Mouse (Mus musculus): Measurements from ENCODE around the gene Mrvi1. TPM values are rescaled to one million over a fixed set of nuclear protein-coding genes. Genes with fewer than 3 reads are reported as not detected.

The Mrvi1 gene
- total RNA-seq, 2 experiments from 2014 or later = 1.4 to 2.7 TPM

DNA sequence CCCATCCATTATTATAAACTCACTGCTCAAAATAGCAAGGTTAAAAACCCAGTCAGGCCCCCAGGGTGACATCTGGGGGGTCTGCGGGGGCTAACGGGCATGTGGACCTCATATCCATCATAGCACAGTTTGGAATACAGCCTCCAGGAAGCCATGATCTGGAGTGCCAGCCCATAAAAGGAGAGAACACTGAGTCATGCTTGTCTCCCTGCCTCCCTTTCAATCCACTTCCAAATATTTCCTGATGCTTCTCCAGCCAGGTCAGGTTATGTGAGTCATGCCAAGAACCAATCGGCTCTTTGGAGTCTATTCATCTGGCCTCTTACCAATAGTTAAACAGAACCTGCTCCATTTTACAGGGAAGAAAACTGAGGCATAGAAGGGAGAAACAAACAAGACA lies 33.7 kb downstream of the Mrvi1 start:
- Histone ChIP-seq H3K27ac (no peak overlapping the region), H3K4me3 (no peak overlapping the region)
- DNase-seq (ENCODE audit: low spot score in 2 of 2) = no peak
- TF ChIP-seq CTCF (conservative IDR thresholded peaks at IDR 0.05) = no peak

DNA sequence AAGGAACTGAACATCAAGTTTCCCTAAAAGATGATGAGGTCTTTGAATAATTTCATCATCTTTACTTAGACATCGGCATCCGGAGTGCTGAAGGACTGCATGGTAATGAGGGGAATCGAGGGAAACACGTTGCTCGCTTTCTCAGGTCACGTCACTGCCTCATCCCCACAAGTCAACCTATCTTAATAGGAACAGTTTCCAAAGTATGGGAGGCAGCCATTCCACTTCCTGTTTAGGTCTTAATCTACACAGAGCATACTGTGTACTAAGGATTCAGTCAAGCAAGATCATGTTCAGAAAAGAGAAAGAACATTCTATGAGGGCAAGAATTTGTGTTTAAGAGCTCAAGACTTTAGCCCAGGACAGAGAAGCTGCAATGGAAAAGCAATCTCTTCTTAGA lies 34.6 kb downstream of the Mrvi1 start:
- no peak for TF ChIP-seq CTCF (conservative IDR thresholded peaks at IDR 0.05)
- no peak overlapping the region for H3K4me3 ChIP-seq
- no peak for DNase-seq (ENCODE audit: low spot score in 2 of 2)
- H3K27ac ChIP-seq = no peak overlapping the region

DNA sequence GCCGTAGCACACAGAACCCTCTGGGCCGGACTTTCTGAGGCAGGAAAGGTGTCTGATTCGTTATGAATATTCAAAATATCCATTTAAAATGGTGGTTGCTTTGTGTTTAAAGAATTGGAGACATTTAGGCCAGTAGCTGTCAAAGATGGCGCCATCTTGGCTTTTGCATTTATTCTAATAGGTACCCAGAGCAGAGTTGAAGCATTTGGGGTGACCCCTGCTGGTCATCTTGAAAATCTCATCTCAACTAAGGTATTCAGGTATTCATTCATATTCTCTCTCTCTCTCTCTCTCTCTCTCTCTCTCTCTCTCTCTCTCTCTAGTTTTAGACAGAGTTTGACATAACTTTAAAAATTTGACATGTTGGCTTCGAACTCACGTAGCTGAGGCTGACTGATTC lies 35.5 kb downstream of the Mrvi1 start:
- peak; percentile 71 for TF ChIP-seq CTCF (conservative IDR thresholded peaks at IDR 0.05)
- no peak overlapping the region for H3K4me3 ChIP-seq
- peak in 1 of 2 experiments; percentile 20 for DNase-seq (ENCODE audit: low spot score in 2 of 2)
- no peak overlapping the region for H3K27ac ChIP-seq

DNA sequence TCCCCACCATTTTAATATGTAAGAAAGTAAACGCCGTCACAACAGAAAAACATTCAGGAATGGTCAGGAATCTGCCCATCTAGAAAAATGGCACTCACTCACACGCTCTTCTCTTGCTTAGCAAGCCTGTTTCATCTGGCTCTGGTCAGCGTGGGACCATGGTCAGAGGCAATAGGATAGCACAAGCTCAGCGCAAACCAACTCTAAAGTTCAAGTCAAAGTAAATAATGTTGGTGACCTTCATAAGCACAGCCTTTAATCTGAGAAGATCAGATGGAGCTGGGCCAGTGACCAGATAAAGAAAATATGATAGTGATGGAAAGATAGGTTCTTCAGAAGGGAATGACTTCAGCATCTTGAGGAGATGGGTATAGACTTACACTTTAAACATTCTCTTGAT lies 37.9 kb downstream of the Mrvi1 start:
- Histone ChIP-seq H3K4me3 (no peak overlapping the region), H3K27ac (no peak overlapping the region)
- no peak for TF ChIP-seq CTCF (conservative IDR thresholded peaks at IDR 0.05)
- no peak for DNase-seq (ENCODE audit: low spot score in 2 of 2)

DNA sequence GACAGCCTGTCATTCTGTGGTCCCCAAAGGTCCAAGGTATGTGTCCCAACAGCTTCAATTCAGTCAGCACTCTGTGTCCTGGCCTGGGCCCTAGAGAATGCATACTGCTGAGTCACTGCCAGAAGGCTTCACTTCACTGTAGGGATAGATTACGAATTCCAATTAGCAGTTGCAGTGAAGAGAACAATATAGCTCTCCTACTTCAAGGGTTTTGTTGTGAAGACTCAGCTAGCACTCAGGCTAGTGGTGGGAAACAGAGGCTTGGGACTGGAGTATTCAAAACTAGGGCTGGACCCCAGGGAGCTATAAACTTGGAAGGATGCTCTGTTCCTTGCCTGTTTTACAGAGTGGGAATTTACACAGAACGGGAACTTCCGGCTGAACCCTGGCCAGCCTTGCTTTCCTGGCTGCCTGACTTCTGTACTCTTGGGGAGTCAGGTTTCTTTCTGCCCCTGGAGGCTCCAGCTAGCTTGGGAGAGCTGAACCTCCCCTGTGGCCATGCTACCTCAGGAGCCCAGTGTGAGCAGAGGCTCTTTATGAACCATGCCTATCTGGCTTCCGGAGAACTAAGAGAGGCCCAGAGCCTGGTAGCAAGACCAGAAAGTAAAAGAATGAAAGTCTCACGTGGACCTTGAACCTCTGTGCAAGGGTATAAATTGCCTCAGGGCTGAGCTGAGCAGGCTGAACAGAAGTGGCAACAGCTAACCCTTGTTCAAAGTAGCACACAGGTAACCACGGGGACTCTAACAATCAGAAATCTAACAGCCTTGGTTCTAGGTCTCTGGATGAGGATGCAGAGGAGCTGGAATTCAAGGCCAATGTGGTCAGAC lies 40.3 kb downstream of the Mrvi1 start:
- no peak for DNase-seq (ENCODE audit: low spot score in 2 of 2)
- H3K27ac ChIP-seq = peak overlapping the region; percentile 39; the same call in 1 of the 2 replicates
- TF ChIP-seq CTCF (conservative IDR thresholded peaks at IDR 0.05) = no peak
- no peak overlapping the region for H3K4me3 ChIP-seq

DNA sequence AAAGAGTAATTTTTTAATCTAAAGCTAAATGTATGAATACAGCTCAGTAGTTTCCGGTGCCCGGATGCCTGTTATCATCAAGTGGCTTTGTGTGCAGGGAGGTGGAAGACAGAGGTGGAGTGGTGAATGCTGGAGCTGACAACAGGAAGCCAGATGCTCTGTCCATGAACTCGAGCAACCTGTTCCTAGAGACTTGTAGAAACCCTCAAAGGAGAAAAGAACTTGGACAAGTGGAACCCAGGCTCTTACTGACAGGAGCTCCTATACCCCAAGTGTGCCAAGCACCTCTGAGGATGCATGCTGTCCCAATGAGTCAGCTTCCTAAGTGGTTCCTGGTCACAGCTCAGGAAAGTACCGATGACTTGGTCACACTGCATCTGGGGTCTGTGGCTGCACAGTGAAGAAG lies 41.1 kb downstream of the Mrvi1 start:
- DNase-seq (ENCODE audit: low spot score in 2 of 2) = no peak
- TF ChIP-seq CTCF (conservative IDR thresholded peaks at IDR 0.05) = no peak
- H3K4me3 ChIP-seq = no peak overlapping the region
- H3K27ac ChIP-seq = no peak overlapping the region; the same call in 1 of the 2 replicates

DNA sequence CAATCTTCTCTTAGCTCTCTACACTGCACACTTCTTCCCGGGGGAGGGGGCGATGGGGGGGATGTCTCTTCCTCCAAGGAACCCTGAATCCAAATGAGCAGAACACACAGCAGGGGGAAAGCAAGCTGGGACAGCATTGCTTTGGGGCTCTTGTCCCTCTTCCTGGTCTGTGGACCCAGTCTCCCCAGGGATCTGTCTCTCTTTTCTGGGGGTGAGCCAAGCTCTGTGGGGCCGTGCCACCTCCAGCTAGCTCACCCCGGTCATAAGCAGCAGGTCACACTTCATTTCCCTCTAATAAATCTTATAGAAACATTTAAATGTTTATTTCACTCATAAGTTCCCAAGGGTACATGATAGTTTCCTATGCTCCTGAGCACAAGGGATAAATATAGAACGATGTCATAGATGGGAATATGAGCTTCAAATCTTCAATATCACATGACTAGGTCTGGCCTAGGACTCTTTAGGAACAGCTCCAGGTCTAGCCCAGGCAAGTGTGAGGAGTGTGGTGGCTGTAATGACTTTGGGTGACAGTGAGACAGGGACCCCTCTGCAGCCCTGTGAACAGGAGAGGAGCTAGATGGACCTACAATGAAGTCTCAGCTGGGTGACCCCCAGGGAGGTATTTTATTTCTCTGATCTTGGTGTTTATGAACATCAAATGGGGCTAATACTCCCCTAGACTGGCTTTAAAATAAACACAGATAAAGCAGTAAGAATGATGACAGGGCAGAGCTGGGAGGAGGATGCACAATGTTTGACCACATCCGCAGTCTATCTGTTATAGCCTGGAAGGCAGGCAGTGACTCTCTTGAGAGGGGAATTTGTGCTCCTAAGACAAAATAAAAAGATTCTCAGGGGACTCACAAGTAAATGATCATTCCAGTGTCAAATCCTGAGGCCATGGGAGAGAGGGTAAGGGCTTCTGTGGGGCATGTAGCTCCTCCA lies 46.2 kb downstream of the Mrvi1 start:
- TF ChIP-seq CTCF (conservative IDR thresholded peaks at IDR 0.05) = no peak
- Histone ChIP-seq H3K4me3 (no peak overlapping the region), H3K27ac (no peak overlapping the region)
- DNase-seq (ENCODE audit: low spot score in 2 of 2) = no peak

DNA sequence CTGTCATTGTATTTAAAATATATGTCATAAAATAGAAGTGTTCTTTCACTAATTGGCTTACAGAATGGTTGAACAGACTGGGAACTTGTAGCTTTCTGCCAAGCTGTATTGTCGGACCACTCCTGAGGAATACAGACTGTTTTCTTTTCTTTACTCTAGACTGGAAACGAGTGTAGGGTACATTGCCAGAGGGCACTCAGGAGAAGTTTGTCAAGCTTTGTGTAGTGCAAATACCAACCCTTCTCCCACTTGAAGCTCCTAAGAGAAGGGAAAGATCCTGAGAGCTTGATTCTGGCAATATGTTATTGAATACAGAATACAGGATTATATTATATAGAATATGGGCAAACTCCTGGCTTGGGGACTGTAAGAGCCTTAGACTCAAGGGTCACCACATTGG lies 48.3 kb downstream of the Mrvi1 start:
- no peak for TF ChIP-seq CTCF (conservative IDR thresholded peaks at IDR 0.05)
- no peak overlapping the region for H3K4me3 ChIP-seq
- DNase-seq (ENCODE audit: low spot score in 2 of 2) = no peak
- H3K27ac ChIP-seq = no peak overlapping the region

DNA sequence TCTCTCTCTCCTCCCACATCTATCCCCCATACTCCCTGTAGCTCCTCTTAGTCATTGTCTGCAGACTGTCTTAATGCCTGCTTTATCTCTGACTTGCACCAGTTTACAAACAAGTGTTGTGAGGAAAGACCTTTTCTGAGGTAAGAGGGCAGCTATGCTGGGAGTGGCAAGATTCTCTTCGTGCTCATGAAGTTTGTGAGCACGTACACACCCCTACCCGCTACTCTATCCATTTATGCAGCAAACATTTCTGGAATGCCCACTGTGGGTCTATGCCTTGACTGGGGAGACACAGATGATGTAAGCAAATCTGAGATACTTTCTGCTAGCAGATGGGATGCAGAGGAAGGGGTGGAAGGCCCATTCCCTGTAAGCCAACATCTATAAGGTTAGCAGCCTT lies 48.9 kb downstream of the Mrvi1 start:
- Histone ChIP-seq H3K27ac (no peak overlapping the region), H3K4me3 (no peak overlapping the region)
- TF ChIP-seq CTCF (conservative IDR thresholded peaks at IDR 0.05) = no peak
- no peak for DNase-seq (ENCODE audit: low spot score in 2 of 2)

DNA sequence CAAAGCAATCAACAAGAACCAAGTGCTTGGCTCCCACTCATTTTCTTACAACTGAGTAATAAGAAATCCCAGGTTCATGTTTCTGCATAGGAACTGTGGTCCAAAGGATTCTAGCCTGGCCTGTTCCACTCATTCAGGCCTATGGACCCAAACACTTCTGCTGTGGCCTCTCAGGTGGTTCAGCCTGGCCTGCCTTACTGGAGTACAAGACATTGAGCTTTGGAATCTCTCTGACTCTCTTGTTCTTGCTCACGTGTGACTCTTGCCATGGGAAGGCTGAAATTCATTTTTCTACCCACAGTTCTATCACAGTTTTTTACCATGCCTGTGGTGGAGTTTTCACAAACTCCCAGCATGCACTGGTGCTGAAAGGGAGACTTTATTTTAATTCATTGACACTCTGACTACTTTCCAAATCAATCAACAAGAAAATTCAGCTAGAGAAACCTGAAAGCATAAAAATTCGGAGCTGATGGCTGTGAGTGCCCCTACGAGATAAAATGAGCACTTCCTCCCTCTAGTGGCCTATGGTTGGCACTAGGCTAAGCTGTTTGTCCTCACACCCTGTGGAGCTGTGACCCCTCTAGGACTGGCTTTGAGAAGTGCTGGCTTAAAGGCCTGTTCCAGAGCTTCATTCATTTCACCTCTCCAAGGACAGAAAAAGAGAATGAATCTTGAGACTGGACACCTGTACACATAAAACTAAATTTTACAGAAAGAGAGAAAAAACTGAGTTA lies 52.0 kb downstream of the Mrvi1 start:
- TF ChIP-seq CTCF (conservative IDR thresholded peaks at IDR 0.05) = peak; percentile 88
- H3K4me3 ChIP-seq = no peak overlapping the region
- no peak overlapping the region for H3K27ac ChIP-seq
- DNase-seq (ENCODE audit: low spot score in 2 of 2) = peak; percentile 55 to 64

DNA sequence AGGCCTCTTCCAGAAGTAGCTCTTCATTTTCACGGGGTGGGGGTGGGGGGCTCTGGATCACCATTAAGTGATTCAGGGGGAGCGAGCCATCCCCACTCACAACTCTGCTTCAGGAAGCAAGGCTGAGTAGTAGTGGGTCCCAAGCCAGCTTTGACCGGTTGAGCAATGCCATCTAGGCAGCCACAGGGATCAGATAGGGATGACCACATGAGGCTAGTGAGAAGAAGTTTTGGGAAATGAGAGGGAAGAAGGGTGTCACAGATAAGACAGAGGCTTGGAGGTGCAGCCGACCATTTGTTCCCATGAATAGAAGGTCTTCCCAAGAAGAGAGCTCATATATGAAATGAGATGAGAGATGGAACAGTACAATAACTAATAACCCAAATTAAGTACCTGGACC lies 55.7 kb downstream of the Mrvi1 start:
- no peak for DNase-seq (ENCODE audit: low spot score in 2 of 2)
- no peak for TF ChIP-seq CTCF (conservative IDR thresholded peaks at IDR 0.05)
- no peak overlapping the region for H3K4me3 ChIP-seq
- H3K27ac ChIP-seq = no peak overlapping the region

DNA sequence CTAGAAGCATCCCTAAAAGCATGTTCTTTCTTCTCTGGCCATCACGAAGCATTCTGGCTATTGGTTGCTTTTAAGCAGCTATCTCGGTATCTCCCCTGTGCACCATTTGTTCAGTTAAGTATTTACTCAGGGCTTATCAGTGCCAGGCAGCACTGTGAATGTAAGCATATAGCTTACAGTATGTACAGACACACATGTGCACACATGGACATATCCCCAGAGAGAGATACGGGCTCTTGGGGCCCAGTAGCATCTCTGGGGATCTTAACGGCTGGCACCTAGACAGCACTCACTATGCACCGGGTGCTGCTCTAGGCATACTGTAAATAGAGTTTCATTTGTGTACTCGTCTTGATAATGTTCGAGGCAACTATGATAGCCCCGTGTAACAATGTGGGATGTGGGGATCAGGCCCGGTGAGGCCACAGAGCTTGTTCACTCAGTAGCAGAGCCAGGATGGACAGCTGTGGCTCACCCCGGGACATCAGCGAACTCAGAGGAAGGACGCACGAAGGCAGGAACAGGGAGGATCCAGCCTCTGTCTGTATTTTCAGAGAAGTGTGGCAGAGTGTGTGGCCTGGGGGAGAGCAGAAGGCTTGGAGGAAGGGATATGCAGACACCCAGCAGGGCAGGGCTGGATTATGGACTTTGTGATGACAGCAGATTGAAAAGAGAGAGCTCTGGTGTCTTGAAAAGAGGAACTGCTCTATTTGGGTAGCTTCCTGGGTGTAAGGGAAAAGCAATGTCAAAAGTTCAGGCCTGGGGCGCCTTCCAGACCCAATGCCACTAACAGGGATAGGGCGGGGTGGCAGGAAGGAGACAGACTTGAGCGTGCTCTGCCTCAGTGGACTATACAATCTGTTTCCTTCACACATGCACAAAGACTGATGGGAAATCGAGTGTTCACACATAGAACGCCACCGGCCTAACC lies 61.7 kb downstream of the Mrvi1 start:
- no peak overlapping the region for H3K27ac ChIP-seq
- no peak for TF ChIP-seq CTCF (conservative IDR thresholded peaks at IDR 0.05)

More for the DNA sequence above, 61.7 kb downstream of the Mrvi1 start:
- DNase-seq (ENCODE audit: low spot score in 2 of 2) = no peak
- H3K4me3 ChIP-seq = no peak overlapping the region

All from layer of hippocampus, adult 2 months (tissue).